In the genomic region with DNA sequence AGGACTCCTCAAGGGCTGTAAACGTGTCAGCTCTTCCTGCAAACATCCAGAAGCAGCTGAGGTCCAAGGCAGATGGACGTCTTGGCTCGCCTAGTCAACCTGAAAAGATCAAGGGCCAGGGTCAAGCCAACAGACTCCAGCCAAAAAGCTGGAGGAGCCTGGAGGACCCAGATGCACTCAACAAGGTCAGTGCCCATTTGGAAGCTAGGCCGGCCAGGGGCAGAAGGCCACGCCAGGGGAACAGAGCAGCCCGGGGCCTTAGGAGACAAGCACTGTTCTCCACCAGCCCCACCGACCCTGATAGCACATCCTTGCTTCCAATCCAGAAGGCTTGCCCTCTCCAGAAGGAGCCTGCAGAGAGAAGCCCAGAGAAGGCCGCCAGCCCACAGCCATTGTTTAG, we compare ENCODE assay signal across 23 mouse cellular contexts. TPM values are rescaled to one million over a fixed set of nuclear protein-coding genes. Genes with fewer than 3 reads are reported as not detected.
A peak's percentile ranks its signal among the peaks of the same experiment; 100 is the strongest.
DNase-seq lines count a peak whose midpoint lies in the region; ATAC-seq lines count a peak whose summit lies in the region.
"Had no signal": no experiment of that assay in that cellular context is flagged by ENCODE, and none has a peak within 500 bp of the region (broad histone marks: within the 10 kb centered on the region; RNA-seq: fewer than 3 reads in every experiment).

No protein-coding gene starts in this region.

- H3K4me2 ChIP-seq in forebrain, embryonic 13.5 days: no peak overlapping the region
- H3K4me2 ChIP-seq: heart, embryonic 12.5 days; heart, embryonic 15.5 days; hindbrain, embryonic 15.5 days had no signal

- no peaks in the 10 kb centered on the region for H3K9me3 ChIP-seq in limb, embryonic 10.5 days (replicated peaks)
- no peaks in the 10 kb centered on the region for H3K9me3 ChIP-seq in forebrain, embryonic 13.5 days (replicated peaks)
- H3K9me3 ChIP-seq: forebrain, embryonic 10.5 days; heart, embryonic 12.5 days; heart, embryonic 15.5 days; hindbrain, embryonic 15.5 days had no signal

- intact Hi-C loops in gastrocnemius, postnatal 14 days (cut with DNase I; ENCODE audit: low total_unique reads): loop anchor here (5.0 kb wide), 1 partner anchor 288 kb away; no protein-coding TSS in a partner anchor

- no peak overlapping the region for H3K4me3 ChIP-seq in limb, embryonic 10.5 days
- no peak overlapping the region for H3K4me3 ChIP-seq in forebrain, embryonic 13.5 days
- H3K4me3 ChIP-seq: forebrain, embryonic 10.5 days; heart, embryonic 12.5 days; heart, embryonic 15.5 days; hindbrain, embryonic 15.5 days had no signal

- ATAC-seq in forebrain, embryonic 13.5 days: no peak
- ATAC-seq: activated CD4-positive, CD25-positive, alpha-beta regulatory T cell, adult 4 months; forebrain, embryonic 14.5 days; forebrain, postnatal 0 days; intestine, postnatal 0 days had no signal

- no peak overlapping the region for H3K9ac ChIP-seq in forebrain, embryonic 13.5 days
- H3K9ac ChIP-seq: forebrain, postnatal 0 days; heart, embryonic 12.5 days; heart, embryonic 15.5 days; hindbrain, embryonic 15.5 days had no signal

- WGBS in limb, embryonic 10.5 days: 78% methylated on average over 8 of the region's 8 CpGs
- WGBS in forebrain, embryonic 13.5 days: 91% methylated on average over 8 of the region's 8 CpGs

- 0 out of 2 replicates have a peak overlapping the region, but pooled peaks have one; percentile 15 for H3K27ac ChIP-seq in limb, embryonic 10.5 days
- no peak overlapping the region for H3K27ac ChIP-seq in forebrain, embryonic 13.5 days
- H3K27ac ChIP-seq: forebrain, embryonic 10.5 days; heart, embryonic 15.5 days; hindbrain, embryonic 15.5 days had no signal

- H3K4me1 ChIP-seq in limb, embryonic 10.5 days: peaks cover 26% of the 10 kb centered on the region
- H3K4me1 ChIP-seq in forebrain, embryonic 13.5 days: peaks cover 16% of the 10 kb centered on the region

- peaks cover 85% of the 10 kb centered on the region for H3K27me3 ChIP-seq in limb, embryonic 10.5 days (ENCODE audit: low read depth, poor library complexity, severe bottlenecking)
- H3K27me3 ChIP-seq in forebrain, embryonic 13.5 days: peaks cover 38% of the 10 kb centered on the region

- no peaks in the 10 kb centered on the region for H3K36me3 ChIP-seq in limb, embryonic 10.5 days
- no peaks in the 10 kb centered on the region for H3K36me3 ChIP-seq in forebrain, embryonic 13.5 days (ENCODE audit: poor library complexity, severe bottlenecking)
- H3K36me3 ChIP-seq: forebrain, embryonic 10.5 days; heart, embryonic 12.5 days; heart, embryonic 15.5 days; hindbrain, embryonic 15.5 days had no signal

- DNase-seq in cerebellum, adult 11-12 months: peak; percentile 32
- DNase-seq in cerebellum, adult 11 months: no peak
- DNase-seq in cerebellum, adult 9-11 months: peak; percentile 41
- DNase-seq in cerebellum, postnatal 4 days (ENCODE audit: low spot score in 2 of 2): no peak
- peak; percentile 25 for DNase-seq in gastrocnemius, postnatal 14 days
- no peak for DNase-seq in gastrocnemius, postnatal 4 days (ENCODE audit: low spot score in 2 of 2)
- no peak for DNase-seq in limb, embryonic 10.5 days (ENCODE audit: low spot score)
- DNase-seq: adrenal gland, adult 8-10 months; adrenal gland, postnatal 25 days; forebrain, postnatal 0 days; gastrocnemius, postnatal 10 days; heart, adult 18-20 months; heart, postnatal 10 days; heart, postnatal 36 days; kidney, adult 2 months had no signal

RNA-seq across cellular contexts. Expression of gene Zfpm1, which starts 16.4 kb away (rescaled TPM):
- total RNA-seq in gastrocnemius, postnatal 14 days (2021): 1 to 10 TPM; 8.4 to 8.6 TPM
- 10 to 100 TPM; 10.6 to 13.6 TPM for total RNA-seq in gastrocnemius, postnatal 4 days (2021)
- polyA plus RNA-seq in limb, embryonic 10.5 days (2016; fragmentation: Nextera tagmentation; extraction: Ambion mirVana): 1.3 and 1.5 TPM in 2 replicates
- polyA plus RNA-seq in forebrain, embryonic 13.5 days (2015; fragmentation: Nextera tagmentation; extraction: Ambion mirVana): 0.48 and 0.49 TPM in 2 replicates

Comparison
In these comparisons a context has a peak if more than half of its experiments do, and no peak if none do; other contexts are left out.
1. DNase-seq: peak in cerebellum, adult 11-12 months (single experiment), cerebellum, adult 9-11 months (single experiment) and gastrocnemius, postnatal 14 days (single experiment); none in cerebellum, adult 11 months (single experiment), cerebellum, postnatal 4 days (0 of 2), gastrocnemius, postnatal 4 days (0 of 2) and limb, embryonic 10.5 days (single experiment).